Mouse (Mus musculus) liver, adult 2 months (tissue): Measurements from ENCODE around the gene Recql5. TPM values are rescaled to one million over a fixed set of nuclear protein-coding genes. Genes with fewer than 3 reads are reported as not detected.

Source experiments
- DNase-seq: peaks from one replicate; pipeline ENCODE4 v3.0.0-alpha.2; 2011; ENCODE audit warnings: low read depth, low spot score; ENCODE audit errors: extremely low read depth
- H3K27ac ChIP-seq: fragments of 200-500 bp; replicated peaks from 2 replicates; pipeline ENCODE4 v1.5.1; 2012; ENCODE audit warnings: low read depth, mild to moderate bottlenecking, control low read depth, inconsistent platforms, low read length; ENCODE audit not compliant: insufficient read depth
- H3K27me3 ChIP-seq: fragments of 200-500 bp; 2 replicates; pipeline ENCODE4 v1.6.1; 2012; ENCODE audit warnings: mild to moderate bottlenecking, moderate library complexity, low read length, inconsistent platforms; ENCODE audit not compliant: control insufficient read depth, insufficient read depth
- H3K36me3 ChIP-seq: fragments of 200-500 bp; 2 replicates; pipeline ENCODE4 v1.6.1; 2012; ENCODE audit warnings: low read length, inconsistent platforms; ENCODE audit not compliant: control insufficient read depth, insufficient read depth
- H3K4me1 ChIP-seq: fragments of 200-500 bp; 2 replicates; pipeline ENCODE4 v1.6.1; 2011; ENCODE audit warnings: low read length; ENCODE audit not compliant: control insufficient read depth, insufficient read depth
- H3K4me3 ChIP-seq: fragments of 200-500 bp; 2 replicates; pipeline ENCODE4 v1.5.1; 2011; ENCODE audit warnings: low read depth, mild to moderate bottlenecking, control low read depth, low read length, moderate library complexity; ENCODE audit not compliant: insufficient read depth
- H3K79me2 ChIP-seq: fragments of 200-500 bp; 2 replicates; pipeline ENCODE4 v1.6.1; 2012; ENCODE audit warnings: inconsistent platforms, mild to moderate bottlenecking, low read length, moderate library complexity; ENCODE audit not compliant: control insufficient read depth, insufficient read depth
- H3K9ac ChIP-seq: fragments of 200-500 bp; 2 replicates; pipeline ENCODE4 v1.6.1; 2012; ENCODE audit warnings: low read depth, mild to moderate bottlenecking, control low read depth, inconsistent platforms, low read length
- CTCF ChIP-seq: fragments of 200-500 bp; IDR thresholded peaks from 2 replicates; pipeline ENCODE4 v1.5.1; 2011; ENCODE audit warnings: low read depth, low read length, control low read depth
- POLR2A ChIP-seq: fragments of 200-500 bp; IDR thresholded peaks from 2 replicates; pipeline ENCODE4 v1.6.1; 2011; ENCODE audit warnings: low read length, control low read depth; ENCODE audit not compliant: insufficient read depth; ENCODE audit errors: extremely low read depth
- WGBS: fragments of 180-500 bp; shearing (Covaris S2); methylation state at CpG from one replicate; pipeline ENCODE4 v1.1.7; 2018; 5-methylcytosine and 5-hydroxymethylcytosine counted together
- polyA plus RNA-seq: library from polyadenylated mRNA; depleted of rRNA; stranded (reverse); fragments of >200 nt; gene quantifications from 2 replicates; pipeline ENCODE4 v1.2.3, GENCODE M21; 2012
- total RNA-seq: library from RNA; depleted of rRNA; stranded (reverse); fragments of >200 nt; gene quantifications from 2 replicates; pipeline ENCODE4 v1.2.3, GENCODE M21; 2014

The Recql5 gene
- total and polyA plus RNA-seq, 2 experiments: 8.2 to 12.3 TPM

- H3K4me1 ChIP-seq: no peaks in the 10 kb centered on the region
- H3K36me3 ChIP-seq: peaks cover 5% of the 10 kb centered on the region; the same call in 1 of the 2 replicates
- H3K79me2 ChIP-seq: no peaks in the 10 kb centered on the region
- no peak overlapping the region for H3K27ac ChIP-seq
- 92% methylated on average over 9 of the region's 9 CpGs for WGBS
- no peaks in the 10 kb centered on the region for H3K27me3 ChIP-seq
- no peak overlapping the region for H3K9ac ChIP-seq
- TF ChIP-seq CTCF (no peak), POLR2A (no peak)
- no peak for DNase-seq
- H3K4me3 ChIP-seq: no peak overlapping the region
These were observed 15.0 kb upstream of the Recql5 start for GRCm38 (mm10) chr11:115948316-115948715.

- no peak overlapping the region for H3K27ac ChIP-seq
- no peak overlapping the region for H3K9ac ChIP-seq
- peaks cover 5% of the 10 kb centered on the region; the same call in 1 of the 2 replicates for H3K36me3 ChIP-seq
- no peaks in the 10 kb centered on the region for H3K27me3 ChIP-seq
- no peak for TF ChIP-seq POLR2A
- no peak for TF ChIP-seq CTCF
- no peaks in the 10 kb centered on the region for H3K4me1 ChIP-seq
- no peak overlapping the region for H3K4me3 ChIP-seq
- DNase-seq: no peak
- 85% methylated on average over 9 of the region's 9 CpGs for WGBS
- no peaks in the 10 kb centered on the region for H3K79me2 ChIP-seq
These were observed 13.0 kb upstream of the Recql5 start for GRCm38 (mm10) chr11:115946221-115946828.

DNA sequence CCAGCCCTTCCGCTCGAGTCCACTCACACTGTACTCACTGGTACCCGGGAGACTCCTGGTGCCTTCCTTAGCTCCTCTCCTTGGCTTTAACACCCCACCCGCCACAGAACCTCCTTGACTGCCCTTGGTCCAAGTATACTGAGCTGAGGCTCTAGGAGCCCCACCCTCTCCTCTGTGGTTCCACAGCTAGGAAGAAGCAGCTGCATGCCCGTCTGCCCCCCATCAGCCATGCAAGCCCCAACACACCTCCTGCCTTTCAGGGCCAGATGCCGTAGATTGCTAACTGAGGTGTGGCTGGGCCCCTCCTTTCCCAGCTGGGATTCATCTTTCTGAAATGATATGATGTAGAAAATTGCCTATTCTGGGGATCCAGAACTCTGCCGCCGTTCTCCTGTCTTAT, 12.0 kb upstream of the Recql5 start:
- no peak overlapping the region for H3K9ac ChIP-seq
- no peaks in the 10 kb centered on the region for H3K79me2 ChIP-seq
- H3K4me1 ChIP-seq: no peaks in the 10 kb centered on the region
- H3K27ac ChIP-seq: no peak overlapping the region
- peaks cover 5% of the 10 kb centered on the region; the same call in 1 of the 2 replicates for H3K36me3 ChIP-seq
- TF ChIP-seq POLR2A: no peak
- no peak overlapping the region for H3K4me3 ChIP-seq
- no peak for DNase-seq
- WGBS: 92% methylated on average over 8 of the region's 8 CpGs
- no peaks in the 10 kb centered on the region for H3K27me3 ChIP-seq

DNA sequence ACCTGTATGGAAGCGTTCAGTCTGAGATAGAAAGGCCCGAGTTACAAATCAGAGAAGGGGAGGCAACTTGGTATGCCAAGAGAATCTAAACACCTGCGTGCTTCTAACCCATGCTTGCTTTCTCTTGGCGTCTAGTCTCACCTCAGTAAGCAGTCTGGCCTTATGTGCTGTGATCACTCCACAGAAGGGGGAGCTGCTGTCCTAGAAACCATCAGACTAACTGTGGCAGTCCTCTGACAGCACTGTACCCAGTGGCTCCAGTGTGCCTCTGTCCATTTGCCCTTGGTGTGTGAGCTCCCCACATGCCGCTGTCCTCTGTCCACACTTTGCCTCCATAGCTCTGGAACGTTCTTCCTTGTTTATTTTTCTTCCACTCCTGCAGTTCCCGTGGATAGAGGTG, 8.7 kb upstream of the Recql5 start:
- H3K9ac ChIP-seq: no peak overlapping the region
- no peak for TF ChIP-seq POLR2A
- no peak for TF ChIP-seq CTCF
- peaks cover 15% of the 10 kb centered on the region for H3K36me3 ChIP-seq
- H3K79me2 ChIP-seq: no peaks in the 10 kb centered on the region
- H3K27ac ChIP-seq: no peak overlapping the region
- WGBS: 86% methylated on average over 7 of the region's 7 CpGs
- H3K4me3 ChIP-seq: no peak overlapping the region
- H3K4me1 ChIP-seq: no peaks in the 10 kb centered on the region
- DNase-seq: no peak
- H3K27me3 ChIP-seq: no peaks in the 10 kb centered on the region

- WGBS: 37% methylated on average over 6 of the region's 6 CpGs
- peak; percentile 39 for DNase-seq
- Histone ChIP-seq H3K4me1 (no peaks in the 10 kb centered on the region; the same call in 1 of the 2 replicates), H3K9ac (no peak overlapping the region), H3K36me3 (peaks cover 21% of the 10 kb centered on the region), H3K4me3 (no peak overlapping the region), H3K27me3 (no peaks in the 10 kb centered on the region), H3K79me2 (no peaks in the 10 kb centered on the region), H3K27ac (no peak overlapping the region)
- TF ChIP-seq POLR2A (no peak), CTCF (peak; percentile 31; the same call in 1 of the 2 replicates)
These were observed 6.5 kb upstream of the Recql5 start for GRCm38 (mm10) chr11:115939690-115940329.

- Histone ChIP-seq H3K4me1 (peaks cover 4% of the 10 kb centered on the region), H3K4me3 (peak overlapping the region; percentile 68), H3K9ac (peak overlapping the region; percentile 69), H3K79me2 (peaks cover 7% of the 10 kb centered on the region; the same call in 1 of the 2 replicates), H3K36me3 (peaks cover 16% of the 10 kb centered on the region), H3K27me3 (no peaks in the 10 kb centered on the region), H3K27ac (no peak overlapping the region)
- WGBS: 0% methylated on average over 16 of the region's 16 CpGs
- DNase-seq: no peak
- no peak for TF ChIP-seq CTCF
- TF ChIP-seq POLR2A: no peak
These were observed 452 bp upstream of the Recql5 start for GRCm38 (mm10) chr11:115933747-115934110.
